Mouse (Mus musculus) heart, postnatal 0 days (tissue): ENCODE measurements around the gene Arhgef33.

Experiments used
- CTCF ChIP-seq: IDR thresholded peaks from 2 replicates; pipeline ENCODE4 v1.5.1; 2016; ENCODE audit warnings: antibody characterized with exemption, control low read depth, low read depth
- EP300 ChIP-seq: IDR thresholded peaks from 2 replicates; pipeline ENCODE4 v1.6.1; 2016; ENCODE audit warnings: antibody characterized with exemption, low read depth

DNA sequence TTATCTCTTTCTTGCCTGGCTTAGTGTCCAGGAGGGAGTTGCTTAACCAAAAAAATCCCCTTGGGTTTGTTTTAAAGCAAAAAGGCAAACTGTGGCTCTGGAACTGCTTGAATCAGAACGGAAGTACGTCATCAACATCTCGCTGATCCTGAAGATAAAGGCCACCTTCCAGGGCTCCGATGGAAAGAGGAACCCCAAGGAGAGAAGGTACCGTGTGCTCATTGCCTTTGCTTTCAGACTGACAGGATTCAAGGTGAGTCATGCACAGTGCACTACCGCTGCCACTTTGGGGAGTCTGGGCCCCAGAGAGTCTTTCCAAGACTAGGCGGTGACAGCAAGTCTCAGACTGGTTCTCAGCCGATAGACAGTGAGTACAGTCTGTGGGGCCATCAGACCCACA lies 53.0 kb downstream of the Arhgef33 start:
- TF ChIP-seq EP300 (no peak), CTCF (no peak)
